Mouse (Mus musculus): ENCODE data around the gene Vmn1r54. TPM values are rescaled to one million over a fixed set of nuclear protein-coding genes. Genes with fewer than 3 reads are reported as not detected.
"Not testable (repeated sequence)": the region's sequence is repeated elsewhere in the genome, so short reads cannot be mapped to it uniquely, and the experiment has no call there.

Vmn1r54 gene
- not detected for total RNA-seq (2021)
- long read RNA-seq, experiment 1 = 0 reads
- long read RNA-seq, experiment 2 = 0 reads

DNA sequence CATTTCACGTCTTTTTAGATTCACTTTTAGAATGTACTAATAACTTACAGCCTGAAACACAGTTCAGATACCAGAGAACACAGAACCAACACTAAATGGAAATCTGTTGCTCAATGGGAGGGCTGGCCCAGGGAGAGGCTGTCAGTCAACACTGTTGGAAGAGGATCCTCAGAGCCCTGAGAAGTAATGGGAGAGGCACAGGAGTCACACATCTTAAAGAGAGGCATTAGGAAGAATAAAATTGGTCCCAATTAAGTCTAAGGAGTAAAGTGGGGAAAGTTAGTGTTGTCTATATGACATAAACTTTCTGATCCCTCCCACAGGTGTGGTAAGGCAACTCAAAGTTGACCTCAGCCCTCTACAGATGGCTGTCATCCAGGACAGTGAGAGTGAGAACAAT, at the start of gene Vmn1r54:
Gene Vmn1r54, plus strand, starts transcription at position 301 of the 400 bp plus-strand sequence.
- no peak for DNase-seq (ENCODE audit: low spot score in 2 of 2)

DNA sequence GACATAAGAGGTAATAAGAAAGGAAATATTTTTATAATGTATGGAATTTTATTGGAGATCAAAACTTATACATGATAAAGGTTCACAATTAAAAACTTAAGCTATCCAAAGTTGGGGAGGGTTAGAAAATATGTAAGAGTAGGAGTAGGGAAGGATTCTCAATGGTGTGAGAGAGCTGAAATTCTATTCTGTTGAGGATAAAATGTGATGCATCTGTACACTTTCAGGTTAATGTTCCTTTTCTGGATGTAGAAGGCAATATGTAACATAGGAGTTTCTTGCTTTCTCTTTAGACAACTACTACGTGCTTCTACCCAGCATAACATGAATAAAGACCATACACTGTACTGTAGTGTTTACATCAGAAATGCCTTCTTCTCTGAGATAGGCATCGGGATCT, 43.6 kb upstream of the Vmn1r54 start, which contains the start of gene V1ra8:
Gene V1ra8, plus strand, starts transcription at position 301 of the 400 bp plus-strand sequence.
- not testable (repeated sequence) for DNase-seq (ENCODE audit: low spot score in 2 of 2)

DNA sequence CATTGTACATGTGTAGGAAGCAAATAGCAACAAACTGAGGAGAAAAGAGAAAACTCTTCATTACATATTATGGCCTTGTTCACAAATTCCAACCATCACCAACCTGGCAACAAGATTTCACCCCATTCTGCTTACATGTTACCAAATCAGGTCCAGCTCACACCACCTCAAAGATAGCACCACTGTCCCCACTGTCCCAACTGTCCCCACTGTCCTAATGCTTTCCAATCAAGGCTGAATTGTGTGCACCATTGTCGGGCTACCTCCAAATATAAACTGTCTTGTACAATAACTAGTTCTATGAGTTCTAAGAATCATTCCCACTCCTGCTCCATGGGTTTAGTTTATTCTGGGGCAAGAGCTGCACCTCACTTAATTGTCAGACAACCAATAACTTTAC, 21.8 kb upstream of the Vmn1r54 start, which contains the start of gene Vmn1r53:
Gene Vmn1r53, minus strand, starts transcription at position 101 of the 400 bp plus-strand sequence.
- no peak for DNase-seq (ENCODE audit: low spot score in 2 of 2)

DNA sequence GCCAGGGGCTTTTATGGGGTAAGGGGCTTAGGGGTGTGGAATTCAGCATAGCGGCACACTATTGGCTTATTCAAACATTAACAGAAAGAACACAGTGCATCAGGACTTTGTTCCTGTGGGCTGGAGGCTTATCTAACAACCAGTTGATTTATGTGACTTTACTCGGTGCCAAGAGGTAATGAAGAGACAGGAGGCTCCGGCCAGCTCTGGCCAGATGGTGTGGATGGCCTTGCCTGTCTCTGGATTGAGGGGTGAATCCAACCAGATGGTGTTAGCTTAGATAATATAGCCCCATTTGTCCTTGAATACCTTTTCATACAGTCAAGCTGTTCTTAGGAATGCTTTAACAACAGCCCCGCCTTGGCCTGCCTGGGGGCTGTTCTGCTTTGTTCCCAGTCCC, 14.0 kb upstream of the Vmn1r54 start:
- DNase-seq (ENCODE audit: low spot score in 2 of 2) = not testable (repeated sequence)

DNA sequence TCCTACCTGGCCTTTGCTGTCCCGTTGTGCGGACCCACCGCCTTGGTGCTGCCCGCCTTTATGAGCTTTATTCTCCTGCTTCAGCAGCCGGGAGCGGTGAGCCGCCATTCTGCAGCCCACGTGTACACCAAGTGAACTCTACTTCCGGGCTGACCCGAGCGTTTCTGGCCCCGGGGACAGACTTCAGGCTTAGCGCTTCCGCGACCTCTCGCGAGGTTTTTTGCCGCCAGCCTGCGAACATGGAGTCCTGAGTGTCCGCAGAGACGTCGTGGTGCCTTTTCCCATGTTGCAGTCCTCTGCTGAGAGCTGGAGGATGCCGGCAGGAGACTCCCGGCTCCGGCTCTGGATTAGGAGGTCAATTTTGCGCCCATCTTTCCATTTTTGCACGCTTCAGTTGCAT, 13.4 kb upstream of the Vmn1r54 start:
- DNase-seq (ENCODE audit: low spot score in 2 of 2) = no peak

DNA sequence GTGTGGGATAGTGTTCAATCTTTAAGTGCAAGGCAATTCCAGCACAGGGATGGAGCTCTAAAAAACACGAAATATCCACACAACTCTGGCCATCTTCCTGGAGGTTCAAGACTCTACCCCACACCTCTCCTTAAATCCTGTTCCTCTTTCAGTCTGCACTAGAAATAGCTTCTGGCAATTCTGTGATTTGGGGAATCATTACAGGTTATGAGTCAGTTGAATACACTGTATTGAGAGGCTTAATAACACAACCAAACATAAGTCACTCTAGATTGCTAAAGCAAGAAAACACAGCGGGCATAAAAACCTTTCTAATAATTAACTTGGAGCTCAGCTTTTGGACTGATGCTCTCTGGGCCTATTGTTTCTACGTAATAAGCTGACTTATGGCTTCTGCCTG, 2.1 kb upstream of the Vmn1r54 start:
- no peak for DNase-seq (ENCODE audit: low spot score in 2 of 2)

DNA sequence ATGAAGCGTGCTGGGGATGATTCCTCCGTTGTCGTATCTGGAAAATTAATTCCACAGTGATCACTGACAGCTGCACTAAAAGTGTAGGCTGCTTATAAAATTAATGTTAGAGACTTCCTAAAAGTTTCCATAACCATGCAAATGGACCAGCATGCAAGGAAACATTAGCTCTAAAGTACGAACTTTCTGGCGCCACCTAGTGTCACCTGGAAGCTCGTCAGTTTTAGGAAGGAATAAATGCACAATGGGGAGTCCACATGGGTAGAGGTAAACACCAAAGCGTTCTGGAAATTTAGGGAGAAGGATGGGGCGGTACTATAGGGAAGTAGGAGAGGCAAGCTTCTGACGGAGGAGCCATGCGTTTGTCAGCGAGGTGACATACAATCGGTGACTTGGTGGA, 42.2 kb downstream of the Vmn1r54 start:
- peak in 1 of 2 experiments; percentile 7 for DNase-seq (ENCODE audit: low spot score in 2 of 2)

DNA sequence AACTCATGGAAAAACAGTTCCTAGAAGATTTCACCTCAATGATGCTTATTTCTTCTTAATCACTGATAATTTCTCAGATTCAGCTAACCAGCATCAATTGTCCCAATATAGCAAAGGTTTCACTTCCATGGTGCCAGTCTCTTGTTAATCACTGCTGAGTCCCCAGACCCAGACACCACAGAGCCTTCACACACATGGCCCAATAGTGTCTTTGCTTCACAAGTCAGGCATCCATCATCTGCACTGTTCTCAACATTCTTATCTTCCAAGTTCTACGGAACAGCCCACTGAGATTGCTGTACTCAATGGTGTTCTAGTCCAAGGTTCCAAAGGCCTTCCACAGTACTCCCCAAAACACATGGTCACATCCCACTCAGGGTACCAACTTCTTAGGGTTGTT, 54.8 kb downstream of the Vmn1r54 start, which contains the start of gene BC048671:
Gene BC048671, plus strand, starts transcription at position 301 of the 400 bp plus-strand sequence.
- no peak for DNase-seq (ENCODE audit: low spot score in 2 of 2)

DNA sequence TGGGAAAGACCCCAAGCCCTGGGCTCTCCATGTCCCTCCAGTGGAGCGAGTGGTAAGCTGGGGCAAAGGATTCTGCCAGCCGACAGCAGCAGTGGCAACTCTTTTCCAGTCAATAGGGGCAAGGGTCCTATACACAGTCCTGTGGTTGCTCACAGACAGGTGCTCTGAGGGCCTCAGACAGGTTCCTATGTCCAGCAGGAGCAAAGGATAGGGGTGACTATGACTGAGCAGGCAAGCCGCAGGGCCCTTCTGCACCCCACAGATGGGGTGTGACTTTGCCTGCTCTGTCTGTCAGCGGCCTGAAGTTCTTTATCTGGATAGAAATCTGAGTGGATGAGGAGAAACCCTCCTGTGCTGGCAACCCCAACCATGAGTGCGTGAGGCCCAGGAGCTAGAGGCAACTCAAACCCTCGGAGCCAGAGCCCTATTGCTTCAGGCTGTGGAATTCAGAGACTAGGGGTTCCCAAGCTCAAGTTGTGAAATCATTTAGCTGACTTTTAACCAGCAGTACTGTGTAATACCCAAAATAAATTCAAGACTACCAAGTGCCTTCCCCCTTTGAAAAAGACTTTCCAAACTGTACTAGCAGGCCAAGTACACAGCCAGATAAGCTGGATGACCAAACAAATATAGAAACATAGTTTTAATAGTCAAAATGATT, 60.3 kb downstream of the Vmn1r54 start:
- no peak for DNase-seq (ENCODE audit: low spot score in 2 of 2)

DNA sequence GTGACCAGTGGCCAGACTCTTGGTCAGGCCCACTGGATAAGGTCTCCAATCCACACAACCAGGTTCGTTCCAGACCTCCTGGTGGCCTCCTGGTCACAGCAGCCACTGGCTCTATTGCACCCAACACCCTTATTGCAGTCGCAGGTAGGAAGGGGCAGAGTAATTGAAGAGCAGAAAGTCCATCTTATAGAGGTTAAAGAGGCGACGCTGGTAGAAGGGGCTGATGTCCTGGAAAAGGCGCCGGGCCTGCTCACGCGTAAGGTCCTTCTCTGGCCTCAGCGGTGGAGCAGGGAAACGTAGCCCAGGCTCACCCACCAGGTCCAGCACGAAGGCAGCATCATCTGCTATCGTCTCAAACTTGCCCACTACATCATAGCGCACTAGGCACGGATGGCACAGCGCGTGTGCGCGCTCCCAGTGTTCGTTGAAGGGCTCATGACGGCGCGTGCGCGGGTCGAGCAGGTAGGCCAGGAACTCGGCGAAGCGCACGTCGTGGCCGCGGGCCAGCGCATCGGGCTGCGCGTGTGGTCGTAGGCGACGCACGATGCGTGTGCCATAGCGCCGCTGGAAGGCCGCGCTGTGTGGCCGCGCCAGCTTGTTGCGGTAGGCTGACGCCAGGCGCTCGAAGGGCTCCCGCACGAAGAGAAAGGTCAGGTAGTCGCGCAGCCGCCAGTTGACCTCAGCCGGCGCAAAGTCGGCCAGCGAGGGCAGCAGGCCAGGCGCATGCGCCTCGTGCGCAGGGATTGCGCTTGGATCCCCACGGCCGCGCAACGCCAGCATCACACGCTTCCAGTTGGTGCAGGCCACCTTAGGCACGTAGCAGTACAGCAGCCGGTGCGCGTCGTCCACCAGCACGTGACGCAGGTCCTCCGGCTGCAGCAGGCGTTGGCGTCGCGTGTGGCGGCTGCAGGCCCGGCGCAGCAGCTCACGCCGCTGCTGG, 63.0 kb downstream of the Vmn1r54 start:
- no peak for DNase-seq (ENCODE audit: low spot score in 2 of 2)

DNA sequence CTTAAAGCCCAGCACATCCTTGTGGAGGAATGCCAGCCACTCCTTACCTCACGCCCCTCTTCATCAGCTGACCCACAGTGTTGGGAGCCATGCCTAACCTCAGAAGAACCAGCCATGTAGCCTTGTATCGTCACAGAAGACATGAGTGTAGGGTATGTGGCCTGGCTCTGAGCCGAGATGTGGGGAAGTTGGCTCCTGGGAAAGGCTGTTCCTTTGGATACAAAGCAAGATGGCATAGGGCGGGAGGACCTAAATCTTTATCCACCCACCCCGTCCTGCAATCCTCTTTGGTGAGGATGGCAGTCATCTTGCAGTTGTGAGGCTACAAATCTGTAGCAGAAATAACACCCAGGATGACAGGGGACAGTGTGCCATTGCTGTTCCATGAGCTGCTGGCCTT, 69.9 kb downstream of the Vmn1r54 start:
- no peak for DNase-seq (ENCODE audit: low spot score in 2 of 2)

DNA sequence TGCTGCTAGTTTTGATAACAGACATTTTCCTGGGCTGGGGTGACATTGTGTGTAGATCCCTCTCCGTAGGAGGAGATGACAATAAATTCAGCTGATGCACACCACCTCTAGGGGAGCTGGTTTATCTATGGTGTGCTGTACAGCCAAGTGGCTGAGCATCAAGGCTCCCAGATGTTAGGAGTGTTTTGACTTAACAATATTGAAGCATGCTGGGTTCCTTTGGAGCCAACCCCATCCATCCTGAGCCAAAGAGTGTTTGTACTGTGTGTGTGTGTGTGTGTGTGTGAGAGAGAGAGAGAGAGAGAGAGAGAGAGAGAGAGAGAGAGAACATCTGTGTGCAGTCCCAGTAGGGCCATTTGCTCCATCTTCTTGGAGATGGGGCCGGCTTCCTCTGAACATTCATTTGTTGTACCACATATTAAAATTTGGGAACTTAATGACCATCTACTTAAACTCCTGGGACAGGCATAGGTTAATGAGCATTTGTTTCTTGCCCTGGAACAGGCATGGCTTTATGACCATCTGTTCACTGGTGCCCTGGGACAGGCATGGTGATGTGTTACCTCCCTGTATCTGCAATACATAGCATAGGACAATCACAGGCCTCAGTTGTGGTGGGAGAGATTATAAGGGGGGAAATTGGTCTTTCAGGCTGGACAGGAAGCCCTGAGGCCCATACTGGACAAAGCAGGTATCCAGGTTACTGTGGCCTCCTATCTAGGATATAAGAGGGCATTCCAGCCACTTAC, 71.6 kb downstream of the Vmn1r54 start:
- no peak for DNase-seq (ENCODE audit: low spot score in 2 of 2)

DNA sequence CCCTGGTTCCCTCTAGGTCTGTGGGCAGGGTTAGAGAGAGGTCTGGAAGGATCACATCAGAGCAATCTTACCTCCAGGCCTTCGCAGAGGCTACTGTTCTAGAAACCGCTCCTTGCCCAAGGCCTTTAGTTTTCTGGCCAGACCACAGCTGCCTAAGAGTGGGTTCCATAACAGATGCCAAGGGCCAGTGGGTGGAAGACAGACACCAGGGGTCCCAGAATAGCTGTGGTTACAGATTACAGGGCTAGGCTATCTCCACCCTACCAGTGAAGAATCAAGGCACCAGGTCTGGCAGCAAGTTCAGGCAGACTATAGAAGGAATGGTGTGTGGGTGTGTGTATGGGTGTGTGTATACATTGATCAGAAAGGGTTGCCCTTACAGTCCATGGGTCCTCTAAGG, 72.9 kb downstream of the Vmn1r54 start:
- no peak for DNase-seq (ENCODE audit: low spot score in 2 of 2)

DNA sequence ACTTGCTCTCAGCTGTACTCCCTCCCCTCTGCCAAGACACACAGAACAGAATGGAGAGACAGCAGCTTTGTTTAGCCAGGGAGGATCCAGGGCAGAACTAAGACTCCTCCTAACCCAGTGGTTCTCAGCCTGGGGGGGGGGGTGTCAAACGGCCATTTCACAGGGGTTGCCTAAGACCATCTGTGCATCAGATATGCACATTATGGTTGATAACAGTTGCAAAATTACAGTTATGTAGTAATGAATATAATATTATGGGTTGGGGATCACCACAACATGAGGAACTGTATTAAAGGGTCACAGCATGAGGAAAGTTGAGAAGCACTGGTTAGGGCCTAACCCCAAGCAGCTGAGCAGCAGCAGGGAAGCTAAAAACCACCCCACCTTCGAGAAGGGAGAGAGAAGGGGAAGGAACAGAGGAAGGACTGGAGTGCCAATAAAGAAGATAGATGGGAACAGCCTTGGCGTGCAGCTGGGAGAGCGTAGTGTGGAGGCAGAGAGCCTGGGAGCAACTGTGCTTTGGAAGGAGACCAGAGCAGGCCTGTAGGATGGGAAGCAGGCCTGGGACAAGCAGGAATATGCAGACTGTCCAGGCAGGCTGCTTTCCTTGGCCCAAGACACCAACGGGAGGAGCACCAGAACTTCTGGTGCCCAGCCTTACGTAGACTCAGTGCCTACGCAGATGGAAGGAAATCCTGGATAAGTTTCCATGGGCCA, 73.5 kb downstream of the Vmn1r54 start:
- DNase-seq (ENCODE audit: low spot score in 2 of 2) = peak; percentile 36 to 41

DNA sequence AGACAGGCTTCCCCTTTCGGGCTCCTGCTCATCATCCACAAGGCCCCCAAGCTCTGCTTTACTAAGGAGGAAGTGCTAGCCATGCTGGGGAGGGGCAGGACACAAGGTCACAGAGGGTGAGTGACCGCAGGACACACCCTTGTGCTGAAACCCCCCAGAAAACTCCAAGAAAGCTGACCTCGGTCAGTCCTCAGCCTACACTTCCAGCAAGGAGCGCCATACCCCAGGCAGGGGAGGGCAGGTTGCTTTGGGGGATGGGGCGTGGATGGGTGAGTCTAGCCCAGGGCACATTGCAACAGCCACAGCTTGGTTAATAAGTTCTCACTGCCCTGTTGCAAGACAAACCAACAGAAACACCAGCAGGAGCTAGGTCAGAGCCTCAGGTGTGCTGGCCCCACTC, 74.3 kb downstream of the Vmn1r54 start:
- DNase-seq (ENCODE audit: low spot score in 2 of 2) = no peak

Other genes starting within 250 kb of the Vmn1r54 start
- not detected for gene Vmn1r47, start 230.2 kb upstream of the Vmn1r54 start, total RNA-seq (2021)
- gene Vmn1r48, start 209.5 kb upstream of the Vmn1r54 start, total RNA-seq (2021) = not detected
- gene Vmn1r49, start 167.8 kb upstream of the Vmn1r54 start, total RNA-seq (2021) = not detected
- not detected for gene Vmn1r50, start 144.9 kb upstream of the Vmn1r54 start, total RNA-seq (2021)
- not detected for gene Vmn1r51, start 123.7 kb upstream of the Vmn1r54 start, total RNA-seq (2021)
- gene Vmn1r52, start 71.5 kb upstream of the Vmn1r54 start, total RNA-seq (2021) = not detected
- not detected for gene V1ra8, start 43.5 kb upstream of the Vmn1r54 start, total RNA-seq (2021)
- not detected for gene Vmn1r53, start 21.9 kb upstream of the Vmn1r54 start, total RNA-seq (2021)
- not detected for gene BC048671, start 54.9 kb downstream of the Vmn1r54 start, total RNA-seq (2021)
- not detected for gene Chst13, start 78.9 kb downstream of the Vmn1r54 start, total RNA-seq (2021)
- gene Uroc1, start 87.0 kb downstream of the Vmn1r54 start, total RNA-seq (2021) = not detected
- 10 to 100 TPM; 25.2 to 29.8 TPM for gene Zxdc, start 123.2 kb downstream of the Vmn1r54 start, total RNA-seq (2021)
- 10 to 100 TPM in 1 of 2 experiments, 1 to 10 TPM in 1; 9.8 to 10.4 TPM for gene Cfap100, start 182.5 kb downstream of the Vmn1r54 start, total RNA-seq (2021)
- gene Klf15, start 216.3 kb downstream of the Vmn1r54 start, total RNA-seq (2021) = 10 to 100 TPM; 25.5 to 28.5 TPM
- gene Aldh1l1, start 240.1 kb downstream of the Vmn1r54 start, total RNA-seq (2021) = 10 to 100 TPM; 42.9 to 45.0 TPM